Mouse (Mus musculus): ENCODE results near the gene Tomm40l. TPM values are rescaled to one million over a fixed set of nuclear protein-coding genes. Genes with fewer than 3 reads are reported as not detected.

The Tomm40l gene
- polyA plus RNA-seq, 1 experiment from 2014 or later, result 13.6 TPM

DNA sequence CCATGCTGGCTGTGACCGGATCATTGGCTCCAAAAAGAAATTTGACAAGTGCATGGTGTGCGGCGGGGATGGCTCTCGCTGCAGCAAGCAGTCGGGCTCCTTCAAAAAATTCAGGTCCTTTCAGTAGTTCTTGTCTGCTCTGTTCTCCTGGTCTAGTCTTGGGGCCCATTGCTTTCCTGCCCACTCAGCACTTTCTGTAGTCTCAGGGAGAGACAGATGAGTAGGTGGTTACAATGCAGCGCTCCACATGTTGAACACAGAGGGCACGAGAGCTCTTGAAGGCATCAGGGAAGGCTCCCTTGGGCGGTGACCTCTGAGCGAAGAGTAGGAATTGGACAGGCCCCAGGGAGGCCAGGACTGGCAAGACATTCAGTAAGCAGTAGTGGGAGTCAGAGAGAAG is 35.5 kb upstream of the Tomm40l start:
- no peak overlapping the region for H3K27ac ChIP-seq
- H3K79me2 ChIP-seq (ENCODE audit: inconsistent target), result no peaks in the 10 kb centered on the region
- 91% methylated on average over 9 of the region's 9 CpGs for WGBS (ENCODE audit: missing documents)
- no peaks in the 10 kb centered on the region for H3K36me3 ChIP-seq (ENCODE audit: inconsistent target)
- no peak overlapping the region for H3K4me3 ChIP-seq (ENCODE audit: inconsistent target)

DNA sequence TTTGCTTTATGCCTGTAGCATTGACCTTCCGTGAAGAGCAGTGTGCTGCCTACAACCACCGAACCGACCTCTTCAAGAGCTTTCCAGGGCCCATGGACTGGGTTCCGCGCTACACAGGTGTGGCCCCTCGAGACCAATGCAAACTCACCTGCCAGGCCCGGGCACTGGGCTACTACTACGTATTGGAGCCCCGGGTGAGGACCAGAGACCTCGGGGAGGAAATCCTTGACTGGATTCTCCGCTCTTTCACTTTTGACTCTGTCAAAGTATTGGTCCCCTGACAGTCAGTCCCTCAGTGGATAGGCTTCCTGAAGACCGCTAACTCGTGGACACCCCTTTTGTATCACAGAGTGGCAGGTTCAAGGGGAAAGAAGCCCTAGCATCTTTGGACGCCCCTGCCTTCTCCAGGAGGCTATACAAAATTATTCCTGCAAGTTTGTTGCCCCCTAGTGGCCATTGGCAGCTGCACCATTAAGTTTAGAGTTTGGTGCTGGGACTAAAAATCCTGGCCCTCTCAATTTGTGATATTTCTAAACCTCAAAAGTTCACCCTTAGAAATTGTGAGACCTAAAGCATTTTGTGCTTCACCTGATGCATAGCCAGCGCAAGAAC is 34.7 kb upstream of the Tomm40l start:
- no peak overlapping the region for H3K27ac ChIP-seq
- H3K4me3 ChIP-seq (ENCODE audit: inconsistent target), result no peak overlapping the region
- H3K36me3 ChIP-seq (ENCODE audit: inconsistent target), result no peaks in the 10 kb centered on the region
- WGBS (ENCODE audit: missing documents), result 61% methylated on average over 13 of the region's 15 CpGs
- no peaks in the 10 kb centered on the region for H3K79me2 ChIP-seq (ENCODE audit: inconsistent target)

DNA sequence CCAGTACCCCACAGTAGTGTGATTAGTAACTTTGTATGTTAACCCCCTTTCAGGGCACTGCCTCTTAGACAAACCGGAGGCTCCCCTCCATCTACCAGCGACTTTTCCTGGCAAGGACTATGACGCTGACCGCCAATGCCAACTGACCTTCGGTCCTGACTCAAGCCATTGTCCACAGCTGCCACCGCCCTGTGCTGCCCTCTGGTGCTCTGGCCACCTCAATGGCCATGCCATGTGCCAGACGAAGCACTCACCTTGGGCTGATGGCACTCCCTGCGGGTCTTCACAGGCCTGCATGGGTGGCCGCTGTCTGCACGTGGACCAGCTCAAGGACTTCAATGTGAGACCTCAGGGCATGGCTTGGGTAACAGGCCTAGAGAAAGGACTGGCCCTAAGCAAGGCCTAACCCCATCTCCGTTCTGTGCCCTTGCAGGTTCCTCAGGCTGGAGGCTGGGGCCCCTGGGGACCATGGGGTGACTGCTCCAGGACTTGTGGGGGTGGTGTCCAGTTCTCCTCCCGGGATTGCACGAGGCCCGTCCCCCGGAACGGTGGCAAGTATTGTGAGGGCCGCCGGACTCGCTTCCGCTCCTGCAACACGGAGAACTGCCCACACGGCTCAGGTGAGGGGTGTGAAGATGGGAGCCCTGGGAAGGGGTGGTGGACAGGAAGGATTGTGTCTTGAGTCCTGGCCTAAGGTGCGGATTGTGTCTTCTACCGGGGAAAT is 33.9 kb upstream of the Tomm40l start:
- WGBS (ENCODE audit: missing documents), result 93% methylated on average over 23 of the region's 24 CpGs
- no peaks in the 10 kb centered on the region for H3K36me3 ChIP-seq (ENCODE audit: inconsistent target)
- no peak overlapping the region for H3K4me3 ChIP-seq (ENCODE audit: inconsistent target)
- no peaks in the 10 kb centered on the region for H3K79me2 ChIP-seq (ENCODE audit: inconsistent target)
- H3K27ac ChIP-seq, result no peak overlapping the region

DNA sequence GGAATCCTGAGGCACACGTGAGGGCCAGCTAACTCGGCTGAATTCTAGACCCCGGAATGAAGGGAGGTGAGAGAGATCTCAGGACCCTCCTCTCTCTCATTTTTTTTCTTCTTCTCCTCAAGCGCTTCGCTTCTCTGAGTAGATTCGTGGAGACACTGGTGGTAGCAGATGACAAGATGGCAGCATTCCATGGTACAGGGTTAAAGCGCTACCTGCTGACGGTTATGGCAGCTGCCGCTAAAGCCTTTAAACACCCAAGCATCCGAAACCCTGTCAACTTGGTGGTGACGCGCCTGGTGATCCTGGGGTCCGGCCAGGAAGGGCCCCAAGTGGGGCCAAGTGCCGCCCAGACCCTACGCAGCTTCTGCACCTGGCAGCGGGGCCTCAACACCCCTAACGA is 30.1 kb upstream of the Tomm40l start:
- no peaks in the 10 kb centered on the region for H3K79me2 ChIP-seq (ENCODE audit: inconsistent target)
- H3K36me3 ChIP-seq (ENCODE audit: inconsistent target), result no peaks in the 10 kb centered on the region
- H3K4me3 ChIP-seq (ENCODE audit: inconsistent target), result no peak overlapping the region
- 91% methylated on average over 17 of the region's 17 CpGs for WGBS (ENCODE audit: missing documents)
- H3K27ac ChIP-seq, result no peak overlapping the region

DNA sequence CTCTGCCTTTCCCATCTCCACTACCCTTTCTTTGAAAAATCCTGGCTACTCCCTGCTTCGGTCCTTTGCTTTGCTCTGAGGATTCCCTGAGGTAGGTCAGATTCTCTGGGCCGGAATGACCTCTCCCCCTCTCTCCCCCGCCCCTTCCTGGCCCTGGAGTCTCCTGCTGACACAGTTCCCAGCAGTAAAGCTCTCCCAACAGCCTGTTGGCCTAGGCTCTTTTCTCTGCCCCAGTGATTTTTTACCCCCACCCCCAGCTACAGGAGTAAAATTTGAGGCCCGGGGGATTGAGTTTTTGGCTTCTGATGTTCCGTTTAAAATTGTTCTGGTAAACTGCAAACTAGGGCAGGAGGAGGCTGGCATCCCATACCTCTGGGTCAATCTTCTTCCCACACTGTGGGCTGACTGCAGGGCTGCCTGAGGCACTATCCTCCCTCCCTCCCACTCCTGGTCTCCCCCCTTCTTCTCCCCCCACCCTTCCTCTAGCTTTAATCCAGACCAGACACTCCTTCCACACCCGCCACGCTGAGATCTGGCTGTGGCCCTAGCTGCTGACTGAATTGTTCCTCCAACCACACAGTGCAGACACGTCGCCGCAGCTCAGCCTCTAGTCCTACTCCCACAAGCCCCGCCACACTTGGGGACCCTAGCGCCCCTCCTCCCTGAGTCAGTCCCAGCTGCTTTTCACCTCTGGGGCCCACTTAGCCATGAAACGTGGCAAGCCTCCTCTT is 29.4 kb upstream of the Tomm40l start:
- peaks cover under 1% of the 10 kb centered on the region for H3K79me2 ChIP-seq (ENCODE audit: inconsistent target)
- no peaks in the 10 kb centered on the region for H3K36me3 ChIP-seq (ENCODE audit: inconsistent target)
- no peak overlapping the region for H3K27ac ChIP-seq
- H3K4me3 ChIP-seq (ENCODE audit: inconsistent target), result no peak overlapping the region
- WGBS (ENCODE audit: missing documents), result 65% methylated on average over 11 of the region's 13 CpGs

DNA sequence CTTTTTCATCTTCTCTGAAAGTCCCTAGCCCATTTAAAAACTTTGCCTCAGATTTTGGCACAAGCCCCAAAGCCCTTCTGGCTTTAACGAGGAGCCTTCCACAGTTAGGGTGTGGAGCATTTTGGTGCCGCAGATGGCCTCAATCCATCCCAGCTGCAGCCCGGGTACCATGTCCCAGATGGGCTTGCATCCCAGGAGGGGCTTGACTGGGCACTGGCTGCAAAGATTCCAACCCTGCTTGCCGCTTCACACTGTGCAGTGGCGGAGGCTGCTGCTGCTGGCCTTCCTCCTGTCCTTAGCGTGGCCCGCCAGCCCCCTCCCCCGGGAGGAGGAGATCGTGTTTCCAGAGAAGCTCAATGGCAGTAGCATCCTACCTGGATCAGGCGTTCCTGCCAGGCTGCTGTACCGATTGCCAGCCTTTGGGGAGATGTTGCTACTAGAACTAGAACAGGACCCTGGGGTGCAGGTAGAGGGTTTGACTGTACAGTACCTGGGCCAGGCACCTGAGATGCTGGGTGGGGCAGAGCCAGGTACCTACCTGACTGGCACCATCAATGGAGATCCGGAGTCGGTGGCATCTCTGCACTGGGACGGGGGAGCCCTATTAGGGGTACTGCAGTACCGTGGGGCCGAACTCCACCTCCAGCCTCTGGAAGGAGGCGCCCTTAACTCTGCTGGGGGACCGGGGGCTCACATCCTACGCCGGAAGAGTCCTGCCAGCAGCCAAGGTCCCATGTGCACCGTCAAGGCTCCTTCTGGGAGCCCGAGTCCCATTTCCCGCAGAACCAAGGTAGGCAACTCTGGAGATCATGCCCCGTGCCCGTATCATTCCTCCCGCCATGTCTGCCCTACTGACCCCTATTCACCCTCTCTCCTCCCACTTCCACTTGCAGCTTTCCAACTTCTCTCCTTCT is 28.6 kb upstream of the Tomm40l start, which contains the start of gene Ndufs2:
TSS of gene Ndufs2 (minus strand) at position 709 of the 914 bp plus-strand sequence.
- H3K36me3 ChIP-seq (ENCODE audit: inconsistent target), result no peaks in the 10 kb centered on the region
- H3K27ac ChIP-seq, result no peak within 1 kb of the TSS
- H3K4me3 ChIP-seq (ENCODE audit: inconsistent target), result no peak within 1 kb of the TSS
- peaks cover 9% of the 10 kb centered on the region for H3K79me2 ChIP-seq (ENCODE audit: inconsistent target)
- 64% methylated on average over 26 of the region's 26 CpGs for WGBS (ENCODE audit: missing documents)

DNA sequence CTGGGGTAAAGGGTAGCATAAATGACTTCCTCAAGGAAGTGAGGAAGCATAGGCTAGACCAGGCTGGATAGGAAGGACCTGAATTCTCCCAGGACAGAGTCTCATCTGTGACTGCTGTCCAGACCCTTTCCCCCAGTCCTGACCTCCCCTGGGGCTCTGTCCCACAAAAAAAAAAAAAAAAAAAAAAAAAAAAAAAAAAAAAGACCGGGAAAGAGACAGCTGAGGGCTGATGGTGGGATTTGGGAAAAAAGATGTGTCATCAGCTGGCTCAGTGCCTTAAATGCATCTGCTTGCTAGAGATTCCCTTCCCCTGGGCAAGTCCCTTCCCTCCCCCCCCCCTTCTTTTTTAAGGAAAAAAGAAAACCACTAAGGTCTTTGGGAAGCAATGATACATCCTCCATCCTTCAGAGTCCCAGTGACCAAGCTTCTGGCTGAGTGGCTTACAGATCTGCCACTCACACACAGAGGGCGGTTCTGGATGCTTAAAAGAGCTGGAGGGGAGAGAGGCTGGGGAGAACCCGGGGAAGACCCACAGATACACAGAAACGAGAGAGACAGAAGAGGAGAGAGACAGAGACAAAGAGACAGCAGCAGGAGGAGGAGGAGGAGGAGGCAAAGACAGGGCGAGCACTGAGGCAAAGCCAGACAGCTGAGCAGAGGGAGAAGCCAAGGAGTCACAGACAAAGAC is 27.7 kb upstream of the Tomm40l start, which contains the start of gene Adamts4:
TSS of gene Adamts4 (plus strand) at position 509 of the 688 bp plus-strand sequence.
- Histone ChIP-seq H3K4me3 (ENCODE audit: inconsistent target) (no peak within 1 kb of the TSS), H3K36me3 (ENCODE audit: inconsistent target) (0 out of 2 replicates have a peak, but pooled peaks cover 4% of the 10 kb centered on the region), H3K79me2 (ENCODE audit: inconsistent target) (peaks cover 18% of the 10 kb centered on the region), H3K27ac (no peak within 1 kb of the TSS)
- 35% methylated on average over 5 of the region's 5 CpGs for WGBS (ENCODE audit: missing documents)

DNA sequence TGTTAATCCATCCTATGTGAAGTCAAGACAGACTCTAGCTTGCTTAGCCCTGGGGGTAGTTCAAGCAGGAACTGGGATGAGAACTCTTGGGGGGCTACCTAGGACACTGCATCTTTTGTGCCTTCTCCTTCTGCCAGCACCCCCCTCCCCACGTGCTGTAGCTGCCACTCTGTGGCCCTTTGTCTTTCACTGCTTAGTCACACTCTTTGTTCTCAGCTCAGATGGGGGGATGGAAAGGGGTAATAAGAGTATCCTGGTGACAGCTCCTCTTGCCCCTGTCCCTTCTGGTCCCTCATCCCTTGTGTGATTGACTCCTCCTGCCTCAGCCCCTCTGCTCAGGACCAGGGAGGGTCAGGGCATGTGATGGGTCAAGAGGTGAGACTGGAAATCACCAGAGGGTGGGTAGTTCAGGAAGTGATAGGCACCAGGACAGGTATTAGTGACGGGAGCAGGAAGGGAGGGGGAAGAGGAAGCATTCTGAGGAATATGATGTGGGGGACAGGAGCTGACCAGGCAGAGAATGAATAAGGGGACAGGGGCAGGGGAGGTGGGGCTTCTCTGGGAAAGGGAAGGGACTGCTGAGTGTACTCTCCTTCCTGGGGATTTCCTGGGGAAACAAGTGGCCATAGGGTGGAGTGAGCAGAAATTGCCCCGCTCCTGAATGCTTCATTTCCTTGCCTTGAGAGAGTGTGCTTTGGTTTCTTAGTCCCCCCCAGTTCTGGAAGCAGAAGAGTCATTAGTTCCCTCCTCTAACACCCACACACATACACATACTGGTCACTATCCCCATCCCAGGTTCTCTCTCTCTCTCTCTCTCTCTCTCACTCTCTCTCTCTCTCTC is 26.3 kb upstream of the Tomm40l start:
- no peak overlapping the region for H3K4me3 ChIP-seq (ENCODE audit: inconsistent target)
- WGBS (ENCODE audit: missing documents), result 71% methylated on average over 2 of the region's 3 CpGs
- H3K79me2 ChIP-seq (ENCODE audit: inconsistent target), result peaks cover 32% of the 10 kb centered on the region
- H3K27ac ChIP-seq, result no peak overlapping the region
- H3K36me3 ChIP-seq (ENCODE audit: inconsistent target), result peaks cover 15% of the 10 kb centered on the region; the same call in 1 of the 2 replicates

DNA sequence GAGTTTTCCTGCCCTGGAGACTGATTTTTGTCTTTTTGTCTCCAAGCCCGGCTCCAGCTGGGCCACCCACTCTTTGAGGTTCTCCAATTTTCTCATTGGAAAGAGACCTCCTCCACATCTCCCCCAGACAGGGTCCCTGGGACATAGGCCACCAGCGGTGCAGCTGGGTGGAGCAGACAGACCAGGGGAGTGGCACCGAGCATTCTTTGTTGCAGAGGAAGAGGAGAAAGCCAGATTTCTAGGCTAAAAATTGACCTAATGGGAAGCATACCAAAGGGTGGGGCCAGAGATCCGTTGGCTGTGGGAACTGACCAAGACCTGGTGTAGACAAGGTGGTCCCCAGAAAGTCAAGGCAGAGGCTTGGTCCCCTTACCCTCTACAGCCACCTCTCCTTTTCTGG is 25.6 kb upstream of the Tomm40l start:
- WGBS (ENCODE audit: missing documents), result 37% methylated on average over 3 of the region's 4 CpGs
- Histone ChIP-seq H3K36me3 (ENCODE audit: inconsistent target) (peaks cover 22% of the 10 kb centered on the region; the same call in 1 of the 2 replicates), H3K4me3 (ENCODE audit: inconsistent target) (0 out of 2 replicates have a peak overlapping the region, but pooled peaks have one; percentile 83), H3K27ac (peak overlapping the region; percentile 71), H3K79me2 (ENCODE audit: inconsistent target) (peaks cover 39% of the 10 kb centered on the region)

DNA sequence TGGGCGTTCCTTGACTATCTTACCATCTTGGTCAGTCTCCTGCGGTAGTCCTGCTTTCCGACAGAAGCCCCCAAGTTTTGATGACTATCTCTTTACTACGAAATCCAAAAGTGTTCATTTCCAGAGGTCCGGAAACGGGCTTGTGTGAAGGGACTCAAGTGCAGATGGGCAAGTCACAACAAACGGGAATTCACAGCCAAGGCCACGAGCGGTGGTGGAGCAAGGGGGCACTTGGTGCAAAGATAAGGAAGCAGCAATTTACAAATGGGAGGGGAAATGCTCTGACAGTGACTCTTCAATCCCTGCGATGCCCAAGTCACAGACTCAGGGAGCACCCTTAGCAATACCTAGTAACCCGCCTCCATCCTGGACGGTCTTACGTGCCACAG is 25.1 kb upstream of the Tomm40l start:
- peaks cover 25% of the 10 kb centered on the region; the same call in 1 of the 2 replicates for H3K36me3 ChIP-seq (ENCODE audit: inconsistent target)
- H3K27ac ChIP-seq, result peak overlapping the region; percentile 71
- peaks cover 44% of the 10 kb centered on the region for H3K79me2 ChIP-seq (ENCODE audit: inconsistent target)
- WGBS (ENCODE audit: missing documents), result 24% methylated on average over 13 of the region's 13 CpGs
- peak overlapping the region; percentile 83 for H3K4me3 ChIP-seq (ENCODE audit: inconsistent target)

DNA sequence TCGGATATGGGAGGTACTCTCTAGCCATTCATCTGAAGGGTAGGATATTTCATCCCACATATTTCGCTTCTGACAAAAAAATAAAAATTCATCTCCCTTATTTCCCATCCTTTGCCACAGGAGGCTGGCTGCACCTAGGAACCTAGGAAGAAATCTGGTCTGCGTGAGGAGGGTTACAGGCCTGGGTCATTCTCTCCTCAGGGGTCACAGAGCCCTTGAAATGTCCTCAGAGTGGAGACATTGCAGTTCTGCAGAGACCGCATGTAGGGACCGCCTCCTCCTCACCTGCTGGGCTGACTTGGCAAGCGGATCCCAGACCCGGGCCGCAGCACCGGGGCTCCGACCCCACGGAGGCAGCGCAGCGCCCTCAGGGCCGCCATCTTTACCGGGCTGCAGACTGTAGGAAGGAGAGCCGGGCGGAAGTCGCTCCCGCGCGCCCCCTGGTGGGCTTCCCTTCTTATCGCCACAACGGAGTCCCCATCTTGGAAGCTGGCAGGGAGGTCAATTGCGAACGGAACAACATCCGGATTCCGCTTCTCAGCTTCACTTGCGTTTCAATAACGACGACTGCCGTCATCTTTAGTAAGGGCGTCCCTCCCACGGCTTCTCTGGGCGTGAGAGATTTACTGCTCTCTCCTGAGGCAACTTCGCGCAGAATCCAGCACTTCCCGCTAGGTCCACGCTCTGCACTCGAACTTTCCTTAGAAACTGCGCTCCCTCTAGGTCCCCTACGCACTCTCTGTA is 24.6 kb upstream of the Tomm40l start:
- Histone ChIP-seq H3K4me3 (ENCODE audit: inconsistent target) (peak overlapping the region; percentile 83), H3K27ac (peak overlapping the region; percentile 71), H3K79me2 (ENCODE audit: inconsistent target) (peaks cover 50% of the 10 kb centered on the region), H3K36me3 (ENCODE audit: inconsistent target) (peaks cover 30% of the 10 kb centered on the region; the same call in 1 of the 2 replicates)
- under 1% methylated on average over 39 of the region's 41 CpGs for WGBS (ENCODE audit: missing documents)

DNA sequence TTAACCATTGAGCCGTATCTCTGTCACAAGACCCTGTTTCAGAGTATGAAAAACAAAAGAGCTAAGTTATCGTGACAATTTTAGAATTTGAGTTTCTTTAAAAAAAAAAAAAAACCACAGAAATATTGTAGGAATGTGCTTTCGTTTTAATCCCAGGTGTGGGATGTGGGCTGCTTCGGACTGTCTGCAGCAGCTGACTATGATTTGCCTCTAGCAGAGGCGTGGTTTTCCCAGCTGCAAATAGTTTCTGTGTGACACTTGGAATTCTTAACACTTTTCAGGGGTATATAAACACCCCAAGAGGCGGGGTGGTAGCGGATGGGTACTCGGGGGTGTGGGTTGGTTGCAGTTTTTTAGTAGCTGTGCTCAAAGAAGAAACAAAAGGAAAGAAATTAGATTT is 23.0 kb upstream of the Tomm40l start:
- Histone ChIP-seq H3K27ac (no peak overlapping the region), H3K79me2 (ENCODE audit: inconsistent target) (peaks cover 65% of the 10 kb centered on the region), H3K36me3 (ENCODE audit: inconsistent target) (peaks cover 45% of the 10 kb centered on the region), H3K4me3 (ENCODE audit: inconsistent target) (no peak overlapping the region)
- WGBS (ENCODE audit: missing documents), result 90% methylated on average over 8 of the region's 8 CpGs

Data from macrophage (primary cell).